Mouse (Mus musculus) gastrocnemius, postnatal 14 days (tissue): ENCODE measurements around the gene Nudt10. TPM values are rescaled to one million over a fixed set of nuclear protein-coding genes. Genes with fewer than 3 reads are reported as not detected.
"Not testable (repeated sequence)": the region's sequence is repeated elsewhere in the genome, so short reads cannot be mapped to it uniquely, and the experiment has no call there.

Experiments
- DNase-seq: peaks from one replicate; pipeline ENCODE4 v3.0.0; 2021; ENCODE audit warnings: mixed read lengths
- intact Hi-C: fragments of 180-260 bp; cut with DNase I; formaldehyde crosslinking; loops from one replicate; pipeline ENCODE4 v1.15.1; 2025; ENCODE audit warnings: low total_unique reads
- long read RNA-seq, 2 experiments: library from polyadenylated mRNA; stranded (forward); transcript quantifications; one replicate each; pipeline ENCODE4 v2.0.0; 2021
- total RNA-seq, 2 experiments: library from RNA; stranded (reverse); gene quantifications; 2 replicates each; pipeline ENCODE4 v1.2.3; 2021

The Nudt10 gene
- under 1 TPM; 0.64 to 0.95 TPM for total RNA-seq
- long read RNA-seq, experiment 1, result 0 reads
- long read RNA-seq, experiment 2, partial matches to known transcripts, result 0 of 1 reads
- long read RNA-seq, experiment 2, other reads (novel, unspliced or antisense), result 1 of 1 reads

GRCm38 (mm10) chrX:6172823-6173640 is at the start of gene Nudt10:
Gene Nudt10 (minus strand): TSS chrX:6173015.
- DNase-seq, intact Hi-C loops: not testable (repeated sequence)

GRCm38 (mm10) chrX:6172136-6172822 is 536 bp downstream of the Nudt10 start:
- intact Hi-C loops, DNase-seq: not testable (repeated sequence)

GRCm38 (mm10) chrX:6171718-6172117 is 1.1 kb downstream of the Nudt10 start:
- intact Hi-C loops, result no loop called here
- DNase-seq, result no peak

Other genes starting within 250 kb of the Nudt10 start
- gene Nudt11, start 125.6 kb downstream of the Nudt10 start, total RNA-seq, result under 1 TPM; 0.80 to 0.86 TPM
- gene AU022751, start 89.6 kb downstream of the Nudt10 start, total RNA-seq, result not detected
- gene Bmp15, start 147.7 kb upstream of the Nudt10 start, total RNA-seq, result under 1 TPM in 1 of 2 experiments, not detected in 1; 0.09 TPM
- gene Shroom4, start 226.8 kb upstream of the Nudt10 start, total RNA-seq, result 1 to 10 TPM; 5.2 to 7.8 TPM